Mouse (Mus musculus): ENCODE measurements at regions not wholly inside any gene's neighbourhood (a gene's known extent, or its start where the extent isn't known, plus 50 kb on each side); places are given as distances from the start of the nearest gene placed in this dataset.
"Not testable (repeated sequence)": the region's sequence is repeated elsewhere in the genome, so short reads cannot be mapped to it uniquely, and the experiment has no call there.

GRCm38 (mm10) chr8:78129061-78129460 lies 84.0 kb upstream of the Ttc29 start:
- H3K9me3 ChIP-seq (ENCODE audit: low read length) = no peaks in the 10 kb centered on the region
- no peaks in the 10 kb centered on the region for H3K4me1 ChIP-seq (ENCODE audit: insufficient read depth)
- H3K9ac ChIP-seq = no peak overlapping the region
- DNase-seq (peak; percentile 8), ATAC-seq (peak; percentile 64; the same call in 1 of the 2 replicates)
- WGBS = 14% methylated on average over 5 of the region's 5 CpGs
- TF ChIP-seq CTCF (IDR thresholded peaks at IDR 0.05; ENCODE audit: low read depth) = no peak
- no peak overlapping the region for H3K4me3 ChIP-seq (ENCODE audit: low read depth, low read length)
- peaks cover 4% of the 10 kb centered on the region; the same call in 1 of the 2 replicates for H3K27me3 ChIP-seq (ENCODE audit: insufficient read depth, low read length)
- H3K4me2 ChIP-seq (ENCODE audit: low read depth) = no peak overlapping the region
- H3K27ac ChIP-seq (ENCODE audit: low read depth, low read length) = no peak overlapping the region
- no peaks in the 10 kb centered on the region for H3K36me3 ChIP-seq (ENCODE audit: insufficient read depth)

GRCm38 (mm10) chr8:78139514-78139913 lies 73.6 kb upstream of the Ttc29 start:
- not testable (repeated sequence) for H3K4me1 ChIP-seq (ENCODE audit: insufficient read depth); H3K9me3 ChIP-seq (ENCODE audit: low read length); ATAC-seq; H3K36me3 ChIP-seq (ENCODE audit: insufficient read depth); H3K27me3 ChIP-seq (ENCODE audit: insufficient read depth, low read length); H3K9ac ChIP-seq; H3K4me2 ChIP-seq (ENCODE audit: low read depth); H3K27ac ChIP-seq (ENCODE audit: low read depth, low read length); DNase-seq; H3K4me3 ChIP-seq (ENCODE audit: low read depth, low read length)
- 38% methylated on average over 12 of the region's 15 CpGs for WGBS

DNA sequence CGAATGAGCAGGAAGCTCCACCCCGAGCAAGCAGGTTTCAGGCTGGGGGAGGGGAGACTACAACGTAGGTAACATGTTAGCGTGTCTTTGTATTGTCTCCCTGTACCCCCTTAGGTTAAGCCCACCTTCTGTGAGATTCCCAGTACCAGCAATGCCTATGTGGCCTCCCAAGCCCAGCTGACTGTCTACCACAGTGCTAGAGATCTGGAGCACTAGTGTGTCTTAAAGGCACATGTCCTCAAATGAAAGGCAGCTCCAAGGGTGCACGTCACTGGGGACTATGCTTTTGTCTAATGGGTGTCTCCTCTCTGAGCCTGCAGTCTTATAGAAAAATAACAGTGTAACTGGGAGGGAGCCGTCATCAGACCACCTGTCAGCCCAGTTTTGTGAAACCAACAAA lies 65.9 kb upstream of the Ttc29 start:
- Histone ChIP-seq H3K4me3 (ENCODE audit: low read depth, low read length) (no peak overlapping the region), H3K9me3 (ENCODE audit: low read length) (no peaks in the 10 kb centered on the region), H3K4me2 (ENCODE audit: low read depth) (no peak overlapping the region), H3K9ac (no peak overlapping the region), H3K27me3 (ENCODE audit: insufficient read depth, low read length) (no peaks in the 10 kb centered on the region), H3K36me3 (ENCODE audit: insufficient read depth) (no peaks in the 10 kb centered on the region), H3K27ac (ENCODE audit: low read depth, low read length) (no peak overlapping the region), H3K4me1 (ENCODE audit: insufficient read depth) (no peaks in the 10 kb centered on the region)
- TF ChIP-seq CTCF (IDR thresholded peaks at IDR 0.05; ENCODE audit: low read depth) = no peak
- ATAC-seq (no peak), DNase-seq (no peak)
- WGBS = 76% methylated on average over 6 of the region's 6 CpGs

- H3K4me3 ChIP-seq (ENCODE audit: low read depth, low read length) = no peak overlapping the region
- 95% methylated on average over 2 of the region's 2 CpGs for WGBS
- no peak for DNase-seq
- no peaks in the 10 kb centered on the region for H3K9me3 ChIP-seq (ENCODE audit: low read length)
- H3K9ac ChIP-seq = no peak overlapping the region
- H3K4me2 ChIP-seq (ENCODE audit: low read depth) = no peak overlapping the region
- H3K4me1 ChIP-seq (ENCODE audit: insufficient read depth) = no peaks in the 10 kb centered on the region
- ATAC-seq = no peak
- TF ChIP-seq CTCF (IDR thresholded peaks at IDR 0.05; ENCODE audit: low read depth) = no peak
- no peaks in the 10 kb centered on the region for H3K36me3 ChIP-seq (ENCODE audit: insufficient read depth)
- no peak overlapping the region for H3K27ac ChIP-seq (ENCODE audit: low read depth, low read length)
- no peaks in the 10 kb centered on the region for H3K27me3 ChIP-seq (ENCODE audit: insufficient read depth, low read length)
These were observed 65.1 kb upstream of the Ttc29 start for GRCm38 (mm10) chr8:78148006-78148405.

GRCm38 (mm10) chr8:78154873-78155272 lies 58.2 kb upstream of the Ttc29 start:
- Histone ChIP-seq H3K27ac (ENCODE audit: low read depth, low read length) (no peak overlapping the region), H3K9me3 (ENCODE audit: low read length) (no peaks in the 10 kb centered on the region), H3K4me2 (ENCODE audit: low read depth) (no peak overlapping the region), H3K9ac (no peak overlapping the region), H3K4me3 (ENCODE audit: low read depth, low read length) (no peak overlapping the region), H3K27me3 (ENCODE audit: insufficient read depth, low read length) (no peaks in the 10 kb centered on the region), H3K4me1 (ENCODE audit: insufficient read depth) (no peaks in the 10 kb centered on the region), H3K36me3 (ENCODE audit: insufficient read depth) (no peaks in the 10 kb centered on the region)
- no peak for DNase-seq
- ATAC-seq = no peak
- no peak for TF ChIP-seq CTCF (IDR thresholded peaks at IDR 0.05; ENCODE audit: low read depth)
- 14% methylated on average over 8 of the region's 8 CpGs for WGBS

- Histone ChIP-seq H3K9ac (no peak overlapping the region), H3K4me1 (ENCODE audit: insufficient read depth) (no peaks in the 10 kb centered on the region), H3K4me3 (ENCODE audit: low read depth, low read length) (no peak overlapping the region), H3K36me3 (ENCODE audit: insufficient read depth) (no peaks in the 10 kb centered on the region), H3K27ac (ENCODE audit: low read depth, low read length) (no peak overlapping the region), H3K9me3 (ENCODE audit: low read length) (no peaks in the 10 kb centered on the region), H3K27me3 (ENCODE audit: insufficient read depth, low read length) (no peaks in the 10 kb centered on the region), H3K4me2 (ENCODE audit: low read depth) (no peak overlapping the region)
- DNase-seq = peak; percentile 41
- WGBS = 5% methylated on average over 1 of the region's 1 CpGs
- TF ChIP-seq CTCF (IDR thresholded peaks at IDR 0.05; ENCODE audit: low read depth) = no peak
- ATAC-seq = peak; percentile 53
These were observed 51.1 kb upstream of the Ttc29 start for GRCm38 (mm10) chr8:78162046-78162445.

- Histone ChIP-seq H3K27me3 (ENCODE audit: insufficient read depth, low read length) (no peaks in the 10 kb centered on the region), H3K9me3 (ENCODE audit: low read length) (no peaks in the 10 kb centered on the region), H3K4me1 (ENCODE audit: insufficient read depth) (no peaks in the 10 kb centered on the region), H3K4me3 (ENCODE audit: low read depth, low read length) (no peak overlapping the region), H3K27ac (ENCODE audit: low read depth, low read length) (no peak overlapping the region), H3K4me2 (ENCODE audit: low read depth) (no peak overlapping the region), H3K36me3 (ENCODE audit: insufficient read depth) (no peaks in the 10 kb centered on the region), H3K9ac (no peak overlapping the region)
- ATAC-seq (no peak), DNase-seq (no peak)
- WGBS = 95% methylated on average over 5 of the region's 5 CpGs
- no peak for TF ChIP-seq CTCF (IDR thresholded peaks at IDR 0.05; ENCODE audit: low read depth)
These were observed 50.2 kb upstream of the Ttc29 start for GRCm38 (mm10) chr8:78162763-78163508.
